Mouse (Mus musculus) lung, postnatal 0 days (tissue): ENCODE data around the gene Dnah7c.

Source experiments
- CTCF ChIP-seq: IDR thresholded peaks from 2 replicates; pipeline ENCODE4 v1.5.1; 2016; ENCODE audit warnings: antibody characterized with exemption, mild to moderate bottlenecking
- EP300 ChIP-seq: IDR thresholded peaks from 2 replicates; pipeline ENCODE4 v1.6.1; 2016; ENCODE audit warnings: antibody characterized with exemption, mild to moderate bottlenecking, control low read depth

DNA sequence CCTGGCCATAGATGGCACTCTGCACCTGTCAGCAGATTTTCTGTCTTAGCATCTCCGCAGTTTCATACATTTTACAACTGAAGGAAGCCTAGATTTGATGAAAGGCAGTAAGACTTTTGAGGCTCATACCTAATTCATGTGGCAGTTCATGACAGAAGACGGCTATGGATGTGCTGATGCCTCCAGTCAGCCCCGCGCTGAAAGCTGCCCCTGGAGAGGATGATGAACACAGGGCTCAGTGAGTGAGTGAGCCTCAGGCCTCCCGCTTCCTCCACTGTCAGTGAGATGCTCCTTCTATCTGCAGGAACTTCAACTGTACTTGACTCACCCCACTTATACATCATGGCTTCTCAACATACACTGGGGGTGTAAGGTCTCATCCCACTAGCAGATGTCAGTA is 392.5 kb downstream of the Dnah7c start:
- no peak for TF ChIP-seq EP300
- no peak for TF ChIP-seq CTCF
